1 mouse cellular context compared by ENCODE assay signal in the genomic region with DNA sequence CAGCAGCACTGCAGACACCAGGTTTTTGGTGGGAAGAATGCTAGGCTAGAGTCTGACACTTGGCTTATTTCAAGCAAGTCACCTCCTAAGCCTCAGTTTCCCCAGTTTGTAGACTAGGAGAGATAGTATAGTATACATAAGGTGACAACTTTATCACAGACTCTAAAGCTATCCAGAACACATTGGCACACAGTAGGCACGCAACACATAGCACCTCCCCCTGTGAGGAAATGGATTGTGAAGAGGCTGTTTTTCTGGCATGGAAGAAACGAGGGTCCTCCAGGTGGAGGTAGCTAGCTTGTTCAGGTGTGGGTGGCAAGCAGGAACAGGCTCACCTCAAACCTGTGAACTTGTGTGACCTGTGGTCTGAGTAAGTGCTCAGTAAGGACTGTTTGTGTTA.
TF ChIP-seq lines count a peak whose summit lies in the region.

No protein-coding gene starts in this region.

TF ChIP-seq in myocyte, 11 proteins besides CTCF, POLR2A, EP300 and RAD21:
- TF ChIP-seq CEBPB (IDR thresholded peaks at IDR 0.05; ENCODE audit: insufficient read depth, poor library complexity, severe bottlenecking) (no peak), MYOD1 (IDR thresholded peaks at IDR 0.05; ENCODE audit: control insufficient read depth in 1 of 3, insufficient read length in 2 of 3, low read depth in 2 of 3) (no peak), USF1 (IDR thresholded peaks at IDR 0.05; ENCODE audit: low read depth) (no peak), POLR2AphosphoS2 (IDR thresholded peaks at IDR 0.05; ENCODE audit: insufficient read length, low read depth) (peak; percentile 43), E2F4 (IDR thresholded peaks at IDR 0.05; ENCODE audit: insufficient read depth) (no peak)
